Comparison of ENCODE assay signal across 26 mouse cellular contexts in the genomic region with DNA sequence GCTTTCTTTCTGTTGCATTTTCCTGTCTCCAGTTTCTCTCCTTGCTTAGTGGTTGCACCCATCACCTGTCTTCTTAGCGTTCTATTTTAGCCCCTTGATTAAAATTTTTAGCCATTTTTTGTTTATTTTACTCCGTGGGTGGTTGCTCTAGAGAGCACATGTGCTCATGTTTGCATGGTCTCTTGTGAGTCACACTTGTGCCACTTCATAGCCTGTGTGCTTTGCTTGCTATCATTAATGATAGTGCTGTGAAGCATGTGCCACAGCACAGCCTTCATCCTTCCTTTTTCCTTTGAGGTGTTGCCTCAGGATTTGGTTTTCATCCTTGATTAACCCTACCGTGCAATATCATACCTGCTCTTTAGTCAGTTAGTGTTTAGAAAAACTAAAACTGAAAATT.
"Had no signal": no experiment of that assay in that cellular context is flagged by ENCODE, and none has a peak within 500 bp of the region (broad histone marks: within the 10 kb centered on the region; RNA-seq: fewer than 3 reads in every experiment).

No protein-coding gene starts in this region.

- DNase-seq: gastrocnemius, postnatal 14 days; gastrocnemius, postnatal 36 days; heart, adult 11 months; heart, adult 2 months; heart, postnatal 14 days; heart, postnatal 36 days; kidney, adult 11 months; kidney, adult 2 months; kidney, adult 9 months; kidney, postnatal 14 days; kidney, postnatal 4 days; liver; liver, embryonic 13.5 days had no signal

- H3K36me3 ChIP-seq: heart, embryonic 13.5 days; heart, embryonic 15.5 days; hindbrain, embryonic 13.5 days; hindbrain, embryonic 15.5 days; kidney, embryonic 15.5 days; limb, embryonic 10.5 days; limb, embryonic 12.5 days; liver, embryonic 13.5 days had no signal

- H3K9me3 ChIP-seq: heart, embryonic 13.5 days; heart, embryonic 15.5 days; hindbrain, embryonic 13.5 days; hindbrain, embryonic 15.5 days; kidney, embryonic 15.5 days; limb, embryonic 10.5 days; limb, embryonic 12.5 days; liver, embryonic 13.5 days had no signal

- H3K4me1 ChIP-seq: heart, embryonic 13.5 days; heart, embryonic 15.5 days; hindbrain, embryonic 13.5 days; hindbrain, embryonic 15.5 days; kidney, embryonic 15.5 days; limb, embryonic 10.5 days; limb, embryonic 12.5 days; liver, embryonic 13.5 days had no signal

- H3K4me3 ChIP-seq: heart, adult 2 months; heart, embryonic 13.5 days; heart, embryonic 15.5 days; hindbrain, embryonic 13.5 days; hindbrain, embryonic 15.5 days; kidney, embryonic 15.5 days; left cerebral cortex, adult 2 months; limb, embryonic 10.5 days; limb, embryonic 12.5 days; liver, embryonic 13.5 days had no signal

- ATAC-seq: hindbrain, postnatal 0 days; intestine, embryonic 16.5 days had no signal

- H3K4me2 ChIP-seq: heart, embryonic 11.5 days; heart, embryonic 13.5 days; heart, embryonic 15.5 days; hindbrain, embryonic 13.5 days; hindbrain, embryonic 15.5 days; kidney, embryonic 15.5 days; limb, embryonic 12.5 days; liver, embryonic 11.5 days; liver, embryonic 13.5 days had no signal

- H3K27ac ChIP-seq: heart, adult 2 months; heart, embryonic 13.5 days; heart, embryonic 15.5 days; hindbrain, embryonic 13.5 days; hindbrain, embryonic 15.5 days; hindbrain, postnatal 0 days; kidney, embryonic 15.5 days; kidney, postnatal 0 days; left cerebral cortex, adult 2 months; limb, embryonic 10.5 days; limb, embryonic 12.5 days; liver, embryonic 13.5 days had no signal

- H3K9ac ChIP-seq: heart, embryonic 13.5 days; heart, embryonic 15.5 days; hindbrain, embryonic 13.5 days; hindbrain, embryonic 15.5 days; kidney, embryonic 15.5 days; limb, embryonic 12.5 days; liver, embryonic 13.5 days had no signal

- H3K27me3 ChIP-seq: heart, embryonic 13.5 days; heart, embryonic 15.5 days; hindbrain, embryonic 13.5 days; hindbrain, embryonic 15.5 days; kidney, embryonic 15.5 days; limb, embryonic 12.5 days; liver, embryonic 13.5 days had no signal
